Mouse (Mus musculus): ENCODE measurements around the gene Sema4d. TPM values are rescaled to one million over a fixed set of nuclear protein-coding genes. Genes with fewer than 3 reads are reported as not detected.

The Sema4d gene
- polyA plus RNA-seq, 1 experiment from 2014 or later = 13.0 TPM

- no peaks in the 10 kb centered on the region for H3K36me3 ChIP-seq
- H3K4me3 ChIP-seq = no peak overlapping the region
- H3K4me1 ChIP-seq = peaks cover 74% of the 10 kb centered on the region
- H3K4me2 ChIP-seq = no peak overlapping the region
- no peaks in the 10 kb centered on the region for H3K27me3 ChIP-seq (replicated peaks)
- WGBS = 92% methylated on average over 6 of the region's 6 CpGs
- ATAC-seq (ENCODE audit: extremely low read depth, insufficient number of reproducible peaks, low FRiP score, low TSS enrichment) = no peak
- no peak overlapping the region for H3K9ac ChIP-seq
- no peaks in the 10 kb centered on the region for H3K9me3 ChIP-seq
- H3K27ac ChIP-seq (replicated peaks) = no peak overlapping the region
Measured at GRCm38 (mm10) chr13:51759256-51759987, 34.1 kb downstream of the Sema4d start.

GRCm38 (mm10) chr13:51758428-51758827, 35.1 kb downstream of the Sema4d start:
- no peaks in the 10 kb centered on the region for H3K9me3 ChIP-seq
- no peaks in the 10 kb centered on the region for H3K27me3 ChIP-seq (replicated peaks)
- no peak overlapping the region for H3K4me2 ChIP-seq
- peak overlapping the region; percentile 76 for H3K27ac ChIP-seq (replicated peaks)
- H3K36me3 ChIP-seq = no peaks in the 10 kb centered on the region
- no peak overlapping the region for H3K4me3 ChIP-seq
- peak overlapping the region; percentile 42; the same call in 1 of the 2 replicates for H3K9ac ChIP-seq
- ATAC-seq (ENCODE audit: extremely low read depth, insufficient number of reproducible peaks, low FRiP score, low TSS enrichment) = peak; percentile 10; the same call in 1 of the 2 replicates
- WGBS = 53% methylated on average over 9 of the region's 9 CpGs
- peaks cover 79% of the 10 kb centered on the region for H3K4me1 ChIP-seq

- no peak overlapping the region for H3K4me3 ChIP-seq
- H3K9ac ChIP-seq = no peak overlapping the region
- H3K27ac ChIP-seq (replicated peaks) = peak overlapping the region; percentile 61; the same call in 1 of the 2 replicates
- H3K4me2 ChIP-seq = no peak overlapping the region
- H3K4me1 ChIP-seq = peaks cover 86% of the 10 kb centered on the region
- H3K9me3 ChIP-seq = no peaks in the 10 kb centered on the region
- WGBS = 60% methylated on average over 2 of the region's 2 CpGs
- ATAC-seq (ENCODE audit: extremely low read depth, insufficient number of reproducible peaks, low FRiP score, low TSS enrichment) = no peak
- H3K27me3 ChIP-seq (replicated peaks) = no peaks in the 10 kb centered on the region
- H3K36me3 ChIP-seq = no peaks in the 10 kb centered on the region
Measured at GRCm38 (mm10) chr13:51757099-51757498, 36.4 kb downstream of the Sema4d start.

- peak overlapping the region; percentile 61 for H3K27ac ChIP-seq (replicated peaks)
- 37% methylated on average over 3 of the region's 3 CpGs for WGBS
- H3K9ac ChIP-seq = no peak overlapping the region
- H3K9me3 ChIP-seq = no peaks in the 10 kb centered on the region
- no peak overlapping the region for H3K4me2 ChIP-seq
- H3K4me3 ChIP-seq = no peak overlapping the region
- H3K27me3 ChIP-seq (replicated peaks) = no peaks in the 10 kb centered on the region
- no peaks in the 10 kb centered on the region for H3K36me3 ChIP-seq
- ATAC-seq (ENCODE audit: extremely low read depth, insufficient number of reproducible peaks, low FRiP score, low TSS enrichment) = no peak
- H3K4me1 ChIP-seq = peaks cover 85% of the 10 kb centered on the region
Measured at GRCm38 (mm10) chr13:51756563-51756962, 37.0 kb downstream of the Sema4d start.

GRCm38 (mm10) chr13:51756019-51756418, 37.5 kb downstream of the Sema4d start:
- ATAC-seq (ENCODE audit: extremely low read depth, insufficient number of reproducible peaks, low FRiP score, low TSS enrichment) = no peak
- Histone ChIP-seq H3K9ac (0 out of 2 replicates have a peak overlapping the region, but pooled peaks have one; percentile 29), H3K4me1 (peaks cover 85% of the 10 kb centered on the region), H3K4me2 (no peak overlapping the region), H3K4me3 (no peak overlapping the region), H3K27me3 (replicated peaks) (no peaks in the 10 kb centered on the region), H3K9me3 (no peaks in the 10 kb centered on the region), H3K36me3 (no peaks in the 10 kb centered on the region), H3K27ac (replicated peaks) (peak overlapping the region; percentile 61)
- 72% methylated on average over 9 of the region's 9 CpGs for WGBS

GRCm38 (mm10) chr13:51755584-51755983, 38.0 kb downstream of the Sema4d start:
- ATAC-seq (ENCODE audit: extremely low read depth, insufficient number of reproducible peaks, low FRiP score, low TSS enrichment) = no peak
- peak overlapping the region; percentile 61; the same call in 1 of the 2 replicates for H3K27ac ChIP-seq (replicated peaks)
- WGBS = 55% methylated on average over 7 of the region's 7 CpGs
- H3K9me3 ChIP-seq = no peaks in the 10 kb centered on the region
- H3K9ac ChIP-seq = no peak overlapping the region
- H3K36me3 ChIP-seq = no peaks in the 10 kb centered on the region
- no peak overlapping the region for H3K4me3 ChIP-seq
- H3K27me3 ChIP-seq (replicated peaks) = no peaks in the 10 kb centered on the region
- H3K4me2 ChIP-seq = no peak overlapping the region
- peaks cover 85% of the 10 kb centered on the region for H3K4me1 ChIP-seq

GRCm38 (mm10) chr13:51754559-51755126, 38.9 kb downstream of the Sema4d start:
- peaks cover 91% of the 10 kb centered on the region for H3K4me1 ChIP-seq
- H3K36me3 ChIP-seq = no peaks in the 10 kb centered on the region
- H3K9me3 ChIP-seq = no peaks in the 10 kb centered on the region
- no peak overlapping the region for H3K27ac ChIP-seq (replicated peaks)
- no peak overlapping the region for H3K4me2 ChIP-seq
- WGBS = 74% methylated on average over 13 of the region's 13 CpGs
- no peak for ATAC-seq (ENCODE audit: extremely low read depth, insufficient number of reproducible peaks, low FRiP score, low TSS enrichment)
- H3K4me3 ChIP-seq = no peak overlapping the region
- H3K9ac ChIP-seq = no peak overlapping the region
- H3K27me3 ChIP-seq (replicated peaks) = no peaks in the 10 kb centered on the region

- Histone ChIP-seq H3K27ac (replicated peaks) (no peak overlapping the region), H3K36me3 (no peaks in the 10 kb centered on the region), H3K4me2 (no peak overlapping the region), H3K9ac (peak overlapping the region; percentile 50; the same call in 1 of the 2 replicates), H3K4me3 (no peak overlapping the region), H3K9me3 (no peaks in the 10 kb centered on the region), H3K4me1 (peaks cover 94% of the 10 kb centered on the region), H3K27me3 (replicated peaks) (no peaks in the 10 kb centered on the region)
- 82% methylated on average over 5 of the region's 5 CpGs for WGBS
- no peak for ATAC-seq (ENCODE audit: extremely low read depth, insufficient number of reproducible peaks, low FRiP score, low TSS enrichment)
Measured at GRCm38 (mm10) chr13:51753802-51754444, 39.6 kb downstream of the Sema4d start.

- Histone ChIP-seq H3K4me2 (peak overlapping the region; percentile 7; the same call in 1 of the 2 replicates), H3K27ac (replicated peaks) (0 out of 2 replicates have a peak overlapping the region, but pooled peaks have one; percentile 24), H3K36me3 (no peaks in the 10 kb centered on the region), H3K9ac (peak overlapping the region; percentile 50), H3K4me3 (no peak overlapping the region), H3K27me3 (replicated peaks) (no peaks in the 10 kb centered on the region), H3K4me1 (peaks cover 93% of the 10 kb centered on the region), H3K9me3 (no peaks in the 10 kb centered on the region)
- WGBS = 38% methylated on average over 6 of the region's 6 CpGs
- ATAC-seq (ENCODE audit: extremely low read depth, insufficient number of reproducible peaks, low FRiP score, low TSS enrichment) = no peak
Measured at GRCm38 (mm10) chr13:51753168-51753465, 40.4 kb downstream of the Sema4d start.

GRCm38 (mm10) chr13:51752346-51753167, 41.0 kb downstream of the Sema4d start:
- WGBS = 47% methylated on average over 15 of the region's 15 CpGs
- Histone ChIP-seq H3K27me3 (replicated peaks) (no peaks in the 10 kb centered on the region), H3K27ac (replicated peaks) (peak overlapping the region; percentile 29), H3K36me3 (no peaks in the 10 kb centered on the region), H3K9ac (peak overlapping the region; percentile 50), H3K9me3 (no peaks in the 10 kb centered on the region), H3K4me3 (no peak overlapping the region), H3K4me1 (peaks cover 93% of the 10 kb centered on the region), H3K4me2 (0 out of 2 replicates have a peak overlapping the region, but pooled peaks have one; percentile 9)
- no peak for ATAC-seq (ENCODE audit: extremely low read depth, insufficient number of reproducible peaks, low FRiP score, low TSS enrichment)

All from heart, embryonic 13.5 days (tissue).